Mouse (Mus musculus) megakaryocyte, embryonic 14.5 days (primary cell): ENCODE data around the gene Saxo2.

Experiments used
- FLI1 ChIP-seq: IDR thresholded peaks from 2 replicates; pipeline ENCODE4 v1.6.1; 2012; ENCODE audit warnings: low read length, inconsistent platforms, mixed read lengths
- GATA1 ChIP-seq: IDR thresholded peaks from 3 replicates; pipeline ENCODE4 v1.6.1; 2012; ENCODE audit warnings: mixed read lengths, low read length, inconsistent platforms, borderline replicate concordance

GRCm38 (mm10) chr7:82648353-82649080 is at the start of gene Saxo2, which contains the start of gene Efl1:
- TF ChIP-seq GATA1 (no peak), FLI1 (peak; percentile 69; the same call in 1 of the 2 replicates)
